Mouse (Mus musculus): ENCODE measurements at regions not wholly inside any gene's neighbourhood (a gene's known extent, or its start where the extent isn't known, plus 50 kb on each side); places are given as distances from the start of the nearest gene placed in this dataset.
A peak's percentile ranks its signal among the peaks of the same experiment; 100 is the strongest.

DNA sequence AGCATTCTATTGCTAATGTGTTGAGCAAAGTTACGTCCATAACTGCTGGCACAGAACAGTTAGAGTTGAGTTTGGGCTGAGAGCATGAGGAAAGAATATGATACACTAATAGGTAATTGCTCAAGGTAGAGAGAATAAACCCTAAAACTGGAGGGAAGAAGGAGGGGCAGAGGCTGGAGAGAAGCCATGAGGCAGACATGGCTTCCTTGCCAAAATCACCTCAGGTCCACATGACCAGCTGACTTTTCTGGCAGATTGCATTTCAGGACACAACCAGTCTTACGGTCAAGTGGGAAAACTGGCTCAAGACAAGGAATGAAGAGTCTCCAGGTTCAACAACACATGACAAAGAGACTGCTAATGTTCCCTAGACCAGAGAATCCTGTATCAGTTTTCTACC lies 374.9 kb downstream of the Med10 start:
- no peaks in the 10 kb centered on the region for H3K4me1 ChIP-seq (ENCODE audit: control insufficient read depth, insufficient read depth, low read length)
- H3K4me3 ChIP-seq (ENCODE audit: low read depth, low read length) = no peak overlapping the region
- no peaks in the 10 kb centered on the region for H3K9me3 ChIP-seq (replicated peaks; ENCODE audit: control insufficient read depth, insufficient read depth, low read length, poor library complexity, severe bottlenecking)
- no peak overlapping the region for H3K27ac ChIP-seq (ENCODE audit: insufficient read depth, low read length)
- no peaks in the 10 kb centered on the region for H3K27me3 ChIP-seq (ENCODE audit: control insufficient read depth, insufficient read depth, low read length, poor library complexity, severe bottlenecking)
- TF ChIP-seq CTCF (IDR thresholded peaks at IDR 0.05; ENCODE audit: low read depth, low read length) (no peak), EP300 (IDR thresholded peaks at IDR 0.05; ENCODE audit: insufficient read depth, low read depth, low read length) (no peak), POLR2A (IDR thresholded peaks at IDR 0.05; ENCODE audit: insufficient read depth, low read length) (no peak)
- H3K36me3 ChIP-seq (ENCODE audit: control insufficient read depth, insufficient read depth, low read length, poor library complexity, severe bottlenecking) = no peaks in the 10 kb centered on the region
- no peak overlapping the region for H3K9ac ChIP-seq (ENCODE audit: low read depth, poor library complexity, severe bottlenecking)

DNA sequence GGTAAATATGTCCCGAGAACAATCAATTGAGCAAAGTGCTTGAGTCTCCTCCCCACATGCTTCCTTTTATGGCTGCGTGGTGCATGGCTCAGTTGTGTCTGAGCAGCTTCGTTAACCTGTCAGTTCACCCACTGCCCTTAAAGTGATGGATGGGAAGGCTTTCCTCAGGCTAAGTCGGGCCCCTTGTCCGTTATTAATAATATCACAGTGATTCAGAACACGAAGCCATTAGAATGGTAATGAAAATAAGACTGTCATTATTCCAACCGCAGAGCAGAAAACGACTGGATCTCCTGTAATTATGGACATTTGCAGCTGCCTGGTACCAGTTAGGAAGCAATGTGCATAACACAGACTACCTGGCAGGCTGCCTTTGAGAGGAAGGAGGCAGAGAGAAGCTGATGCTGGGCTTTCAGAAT lies 375.9 kb downstream of the Med10 start:
- H3K4me1 ChIP-seq (ENCODE audit: control insufficient read depth, insufficient read depth, low read length) = no peaks in the 10 kb centered on the region
- no peaks in the 10 kb centered on the region for H3K36me3 ChIP-seq (ENCODE audit: control insufficient read depth, insufficient read depth, low read length, poor library complexity, severe bottlenecking)
- no peak overlapping the region for H3K4me3 ChIP-seq (ENCODE audit: low read depth, low read length)
- no peak overlapping the region for H3K9ac ChIP-seq (ENCODE audit: low read depth, poor library complexity, severe bottlenecking)
- no peaks in the 10 kb centered on the region for H3K27me3 ChIP-seq (ENCODE audit: control insufficient read depth, insufficient read depth, low read length, poor library complexity, severe bottlenecking)
- no peak overlapping the region for H3K27ac ChIP-seq (ENCODE audit: insufficient read depth, low read length)
- no peaks in the 10 kb centered on the region for H3K9me3 ChIP-seq (replicated peaks; ENCODE audit: control insufficient read depth, insufficient read depth, low read length, poor library complexity, severe bottlenecking)
- TF ChIP-seq EP300 (IDR thresholded peaks at IDR 0.05; ENCODE audit: insufficient read depth, low read depth, low read length) (no peak), CTCF (IDR thresholded peaks at IDR 0.05; ENCODE audit: low read depth, low read length) (no peak), POLR2A (IDR thresholded peaks at IDR 0.05; ENCODE audit: insufficient read depth, low read length) (no peak)

DNA sequence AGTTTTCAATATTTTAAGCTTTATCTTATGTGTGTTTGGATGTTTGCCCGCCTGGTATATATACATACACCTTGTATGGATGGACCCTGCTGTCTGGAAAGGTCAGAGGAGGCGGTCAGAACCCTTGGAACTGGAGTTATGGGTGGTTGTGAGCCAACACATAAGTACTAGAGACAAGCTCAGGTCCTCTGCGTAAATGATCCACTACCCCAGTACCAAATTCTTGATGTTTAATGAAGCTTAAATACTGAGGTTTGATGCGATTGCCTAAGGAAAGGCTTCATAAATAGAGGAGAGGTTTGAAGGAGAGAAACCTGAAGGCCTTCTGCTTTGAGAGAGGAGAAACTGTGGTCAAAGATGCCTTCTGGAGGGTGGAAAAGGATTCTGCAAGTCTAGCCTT lies 388.8 kb downstream of the Med10 start:
- Histone ChIP-seq H3K27me3 (ENCODE audit: control insufficient read depth, insufficient read depth, low read length, poor library complexity, severe bottlenecking) (no peaks in the 10 kb centered on the region), H3K4me1 (ENCODE audit: control insufficient read depth, insufficient read depth, low read length) (no peaks in the 10 kb centered on the region), H3K36me3 (ENCODE audit: control insufficient read depth, insufficient read depth, low read length, poor library complexity, severe bottlenecking) (no peaks in the 10 kb centered on the region), H3K9me3 (replicated peaks; ENCODE audit: control insufficient read depth, insufficient read depth, low read length, poor library complexity, severe bottlenecking) (no peaks in the 10 kb centered on the region), H3K9ac (ENCODE audit: low read depth, poor library complexity, severe bottlenecking) (no peak overlapping the region), H3K4me3 (ENCODE audit: low read depth, low read length) (no peak overlapping the region), H3K27ac (ENCODE audit: insufficient read depth, low read length) (no peak overlapping the region)
- TF ChIP-seq CTCF (IDR thresholded peaks at IDR 0.05; ENCODE audit: low read depth, low read length) (no peak), POLR2A (IDR thresholded peaks at IDR 0.05; ENCODE audit: insufficient read depth, low read length) (no peak), EP300 (IDR thresholded peaks at IDR 0.05; ENCODE audit: insufficient read depth, low read depth, low read length) (no peak)

DNA sequence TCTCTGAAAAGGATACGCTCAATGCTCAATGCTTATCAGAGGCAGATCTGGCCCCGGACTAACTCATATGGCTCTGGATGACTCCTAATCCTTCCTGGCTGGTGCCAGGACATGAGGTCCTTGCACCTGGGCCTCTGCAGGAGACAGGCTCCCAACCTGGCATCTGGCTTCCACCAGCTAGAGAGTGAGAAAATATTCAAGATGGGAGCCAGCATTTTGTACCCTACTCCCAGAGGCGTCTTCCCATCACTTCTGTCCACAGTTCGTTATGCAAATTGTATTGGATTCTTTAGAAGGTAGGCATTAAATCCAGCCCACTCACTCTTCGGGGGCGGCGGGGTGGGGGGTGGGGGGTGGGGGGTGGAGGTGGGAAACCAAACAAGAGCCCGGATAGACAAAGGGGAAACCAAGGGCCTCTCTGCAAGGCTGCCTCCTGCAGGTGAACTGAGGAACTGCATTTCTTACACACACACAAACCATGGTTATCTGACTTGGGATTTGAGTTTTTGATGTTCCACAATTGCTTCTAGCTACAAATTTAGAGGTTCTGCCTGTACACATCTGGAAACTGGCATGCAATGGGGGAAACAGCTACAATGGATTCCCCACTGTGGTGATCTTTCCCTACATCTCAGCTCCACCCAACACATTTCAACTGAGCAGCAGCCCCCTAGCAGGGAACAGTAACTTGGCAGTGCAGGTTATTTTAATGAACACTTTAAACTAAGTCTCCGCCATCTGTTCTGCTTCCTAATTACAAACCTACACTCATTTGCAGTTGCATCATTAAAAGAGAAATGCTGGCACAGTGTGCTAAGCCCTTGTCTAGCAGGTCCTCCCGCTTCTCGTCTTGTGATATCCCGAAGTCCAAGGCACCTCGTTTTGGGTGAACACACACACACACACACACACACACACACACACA lies 390.2 kb downstream of the Med10 start:
- TF ChIP-seq POLR2A (IDR thresholded peaks at IDR 0.05; ENCODE audit: insufficient read depth, low read length) (no peak), EP300 (IDR thresholded peaks at IDR 0.05; ENCODE audit: insufficient read depth, low read depth, low read length) (no peak), CTCF (IDR thresholded peaks at IDR 0.05; ENCODE audit: low read depth, low read length) (peak; percentile 27)
- no peaks in the 10 kb centered on the region for H3K9me3 ChIP-seq (replicated peaks; ENCODE audit: control insufficient read depth, insufficient read depth, low read length, poor library complexity, severe bottlenecking)
- no peak overlapping the region for H3K27ac ChIP-seq (ENCODE audit: insufficient read depth, low read length)
- H3K4me1 ChIP-seq (ENCODE audit: control insufficient read depth, insufficient read depth, low read length) = no peaks in the 10 kb centered on the region
- no peaks in the 10 kb centered on the region for H3K36me3 ChIP-seq (ENCODE audit: control insufficient read depth, insufficient read depth, low read length, poor library complexity, severe bottlenecking)
- no peak overlapping the region for H3K4me3 ChIP-seq (ENCODE audit: low read depth, low read length)
- no peaks in the 10 kb centered on the region for H3K27me3 ChIP-seq (ENCODE audit: control insufficient read depth, insufficient read depth, low read length, poor library complexity, severe bottlenecking)
- no peak overlapping the region for H3K9ac ChIP-seq (ENCODE audit: low read depth, poor library complexity, severe bottlenecking)

DNA sequence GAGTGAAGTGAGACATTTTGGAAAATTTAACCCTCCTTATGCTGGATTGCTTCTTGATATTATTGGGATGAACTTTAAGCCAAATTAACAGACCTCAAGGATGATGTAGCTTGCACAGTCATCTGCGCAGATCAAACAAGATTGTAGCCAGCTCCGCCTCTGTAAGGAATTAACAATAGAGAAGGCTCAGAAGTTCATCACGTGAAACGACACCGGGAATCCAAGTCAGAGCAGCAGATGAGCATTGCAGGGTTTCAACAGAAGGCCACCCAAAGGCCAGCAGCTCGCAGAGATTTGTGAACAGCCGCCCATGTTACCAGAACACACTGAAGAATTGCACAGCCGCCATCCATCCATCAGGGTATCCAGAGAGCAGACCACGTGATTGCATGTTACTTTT lies 391.1 kb downstream of the Med10 start:
- Histone ChIP-seq H3K9me3 (replicated peaks; ENCODE audit: control insufficient read depth, insufficient read depth, low read length, poor library complexity, severe bottlenecking) (no peaks in the 10 kb centered on the region), H3K4me3 (ENCODE audit: low read depth, low read length) (no peak overlapping the region), H3K9ac (ENCODE audit: low read depth, poor library complexity, severe bottlenecking) (no peak overlapping the region), H3K36me3 (ENCODE audit: control insufficient read depth, insufficient read depth, low read length, poor library complexity, severe bottlenecking) (no peaks in the 10 kb centered on the region), H3K27me3 (ENCODE audit: control insufficient read depth, insufficient read depth, low read length, poor library complexity, severe bottlenecking) (no peaks in the 10 kb centered on the region), H3K4me1 (ENCODE audit: control insufficient read depth, insufficient read depth, low read length) (no peaks in the 10 kb centered on the region), H3K27ac (ENCODE audit: insufficient read depth, low read length) (no peak overlapping the region)
- no peak for TF ChIP-seq EP300 (IDR thresholded peaks at IDR 0.05; ENCODE audit: insufficient read depth, low read depth, low read length)
- no peak for TF ChIP-seq CTCF (IDR thresholded peaks at IDR 0.05; ENCODE audit: low read depth, low read length)

DNA sequence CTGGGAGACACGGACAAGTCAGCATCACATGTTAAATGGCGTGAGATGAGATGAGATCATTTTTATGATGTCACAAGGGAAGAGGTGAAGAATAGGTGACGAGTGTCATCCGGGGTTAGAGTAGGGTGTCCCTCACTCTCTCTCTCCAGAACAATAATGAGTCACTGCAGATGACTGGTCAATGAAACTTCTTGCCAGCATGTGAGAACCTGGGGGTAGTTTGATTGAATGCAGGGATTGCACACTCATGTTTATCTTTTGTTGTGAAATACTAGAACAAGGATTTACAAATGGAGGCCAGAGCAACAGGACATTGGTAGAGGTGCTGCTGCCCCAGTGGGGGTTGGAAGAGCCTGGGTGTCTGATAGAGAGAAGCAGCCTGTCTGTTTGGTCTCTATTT lies 393.7 kb downstream of the Med10 start:
- Histone ChIP-seq H3K27ac (ENCODE audit: insufficient read depth, low read length) (no peak overlapping the region), H3K27me3 (ENCODE audit: control insufficient read depth, insufficient read depth, low read length, poor library complexity, severe bottlenecking) (no peaks in the 10 kb centered on the region), H3K4me3 (ENCODE audit: low read depth, low read length) (no peak overlapping the region), H3K36me3 (ENCODE audit: control insufficient read depth, insufficient read depth, low read length, poor library complexity, severe bottlenecking) (no peaks in the 10 kb centered on the region), H3K9me3 (replicated peaks; ENCODE audit: control insufficient read depth, insufficient read depth, low read length, poor library complexity, severe bottlenecking) (no peaks in the 10 kb centered on the region), H3K4me1 (ENCODE audit: control insufficient read depth, insufficient read depth, low read length) (no peaks in the 10 kb centered on the region), H3K9ac (ENCODE audit: low read depth, poor library complexity, severe bottlenecking) (no peak overlapping the region)
- TF ChIP-seq EP300 (IDR thresholded peaks at IDR 0.05; ENCODE audit: insufficient read depth, low read depth, low read length) = no peak
- TF ChIP-seq POLR2A (IDR thresholded peaks at IDR 0.05; ENCODE audit: insufficient read depth, low read length) = no peak

Measured in ES-Bruce4 (cell line).